Mouse (Mus musculus) liver, embryonic 14.5 days (tissue): Measurements from ENCODE around the gene Gm28035.

ENCODE experiments used
- CTCF ChIP-seq: IDR thresholded peaks from 2 replicates; pipeline ENCODE4 v1.5.1; 2016; ENCODE audit warnings: antibody characterized with exemption, low read depth, control low read depth
- EP300 ChIP-seq: IDR thresholded peaks from 2 replicates; pipeline ENCODE4 v1.6.1; 2016; ENCODE audit warnings: antibody characterized with exemption, low read depth

GRCm38 (mm10) chr2:30251417-30252104 lies 11.2 kb downstream of the Gm28035 start:
- TF ChIP-seq EP300 (no peak), CTCF (no peak)
